Mouse (Mus musculus) c-Kit-negative CD71-positive TER-119-positive erythroid progenitor cells, embryonic 14.5 days (primary cell): ENCODE results near the gene Klhl29.

Experiments
- DNase-seq: peaks from one replicate; pipeline ENCODE4 v3.0.0-alpha.2; 2013; ENCODE audit warnings: low read depth, low spot score

The Klhl29 gene

DNA sequence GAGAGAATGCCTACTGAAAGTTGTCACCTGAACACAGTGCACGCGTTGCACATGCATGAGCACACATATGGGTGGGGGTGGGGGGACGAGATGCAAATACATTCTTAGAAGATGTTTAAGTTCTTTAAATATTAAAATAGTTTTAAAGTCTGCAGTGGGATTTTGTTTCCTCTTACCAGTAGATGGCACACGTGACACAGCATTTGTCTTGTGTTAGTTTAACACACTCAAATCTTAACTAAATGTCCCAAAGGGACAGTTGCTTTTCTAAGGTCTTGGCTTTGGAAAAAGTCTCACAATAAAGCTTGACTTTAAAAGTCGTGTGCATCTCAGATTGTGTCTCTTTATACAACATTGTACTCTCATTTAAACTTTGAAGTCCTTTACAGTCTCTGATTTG is 346.4 kb downstream of the Klhl29 start:
- no peak for DNase-seq
